Mouse (Mus musculus) E14TG2a.4 (cell line): ENCODE data around the gene Syncrip.
"Not testable (repeated sequence)": the region's sequence is repeated elsewhere in the genome, so short reads cannot be mapped to it uniquely, and the experiment has no call there.

Source experiments
- H3K27me3 ChIP-seq: 2 replicates; pipeline ENCODE4 v1.6.1; 2014; ENCODE audit warnings: low read length, control low read depth; ENCODE audit not compliant: insufficient read depth
- H3K36me3 ChIP-seq: 2 replicates; pipeline ENCODE4 v1.6.1; 2014; ENCODE audit warnings: low read length, control low read depth; ENCODE audit not compliant: insufficient read depth
- H3K4me1 ChIP-seq: replicated peaks from 2 replicates; pipeline ENCODE4 v1.6.1; 2014; ENCODE audit warnings: low read depth, low read length, control low read depth
- H3K4me3 ChIP-seq: replicated peaks from 2 replicates; pipeline ENCODE4 v1.5.1; 2014; ENCODE audit warnings: mild to moderate bottlenecking, low read length
- H3K9me3 ChIP-seq: 2 replicates; pipeline ENCODE4 v1.6.1; 2014; ENCODE audit warnings: low read length, control low read depth
- CTCF ChIP-seq: conservative IDR thresholded peaks from 2 replicates; pipeline ENCODE4 v1.5.1; 2014; ENCODE audit warnings: low read length
- NANOG ChIP-seq: IDR thresholded peaks from 2 replicates; pipeline ENCODE4 v1.6.1; 2014; ENCODE audit warnings: borderline replicate concordance, low read length, mixed read lengths
- POU5F1 ChIP-seq: IDR thresholded peaks from 2 replicates; pipeline ENCODE4 v1.6.1; 2014; ENCODE audit warnings: low read length, borderline replicate concordance

Syncrip gene

GRCm38 (mm10) chr9:88482230-88482828 lies at the start of gene Syncrip:
Gene Syncrip, minus strand, starts transcription at chr9:88482574.
- peak within 1 kb of the TSS; percentile 92 for H3K4me3 ChIP-seq

DNA sequence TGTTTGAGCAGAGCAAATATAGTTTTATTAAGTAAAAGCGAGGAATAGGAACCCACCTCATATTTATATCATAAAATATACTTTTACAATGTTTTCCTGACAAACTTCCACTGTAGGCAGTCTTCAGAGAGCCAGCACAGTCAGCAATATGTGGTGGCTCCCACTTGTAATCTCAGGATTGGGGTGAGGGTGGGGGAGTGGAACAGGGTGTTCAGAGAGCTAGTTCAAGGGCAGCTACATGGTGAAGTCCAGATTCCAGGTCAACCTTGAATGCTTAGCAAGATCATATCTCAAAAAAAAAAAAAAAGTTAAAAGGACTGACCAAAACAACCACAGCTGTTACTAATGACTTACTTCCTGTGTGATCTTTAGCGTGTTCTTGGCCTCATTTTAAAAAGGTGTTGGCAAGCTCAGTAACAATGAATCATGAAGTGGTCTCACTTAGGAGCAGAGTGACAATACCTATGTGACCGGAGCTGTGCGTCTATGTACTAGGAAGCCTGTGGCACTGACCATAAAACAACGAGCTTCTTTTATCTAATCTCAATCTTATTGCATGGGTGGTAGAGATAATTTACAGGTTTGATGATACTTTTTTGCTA lies 47.7 kb upstream of the Syncrip start:
- Histone ChIP-seq H3K4me1 (peaks cover 11% of the 10 kb centered on the region), H3K9me3 (no peaks in the 10 kb centered on the region), H3K4me3 (no peak overlapping the region), H3K27me3 (0 out of 2 replicates have a peak, but pooled peaks cover 5% of the 10 kb centered on the region), H3K36me3 (no peaks in the 10 kb centered on the region)
- no peak for TF ChIP-seq POU5F1
- no peak for TF ChIP-seq CTCF
- no peak for TF ChIP-seq NANOG

More at GRCm38 (mm10) chr9:88482230-88482828, at the start of gene Syncrip:
- Histone ChIP-seq H3K36me3 (peaks cover 32% of the 10 kb centered on the region), H3K4me1 (peaks cover 59% of the 10 kb centered on the region)
- not testable (repeated sequence) for H3K9me3 ChIP-seq, H3K27me3 ChIP-seq

- Histone ChIP-seq H3K9me3 (no peaks in the 10 kb centered on the region), H3K36me3 (no peaks in the 10 kb centered on the region), H3K4me1 (peaks cover 16% of the 10 kb centered on the region), H3K4me3 (no peak overlapping the region), H3K27me3 (0 out of 2 replicates have a peak, but pooled peaks cover 5% of the 10 kb centered on the region)
- TF ChIP-seq POU5F1 (no peak), CTCF (no peak), NANOG (no peak)
These were observed 47.2 kb upstream of the Syncrip start for GRCm38 (mm10) chr9:88529571-88529970.

DNA sequence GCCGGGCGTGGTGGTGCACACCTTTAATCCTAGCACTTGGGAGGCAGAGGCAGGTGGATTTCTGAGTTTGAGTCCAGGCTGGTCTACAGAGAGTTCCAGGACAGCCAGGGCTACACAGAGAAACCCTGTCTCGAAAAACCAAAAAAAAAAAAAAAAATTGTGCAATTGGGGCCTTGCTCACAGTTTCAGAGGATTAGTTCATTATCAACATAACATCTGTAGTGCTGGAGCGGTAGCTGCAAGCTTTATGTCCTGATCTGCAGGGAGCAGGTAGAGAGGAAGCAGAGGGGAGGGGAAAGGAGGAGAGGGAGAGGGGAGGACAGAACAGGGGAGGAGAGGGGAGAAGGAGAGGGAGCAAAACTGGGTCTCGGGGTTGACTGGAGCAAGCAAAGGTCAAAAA lies 46.4 kb upstream of the Syncrip start:
- Histone ChIP-seq H3K4me1 (peaks cover 21% of the 10 kb centered on the region), H3K27me3 (0 out of 2 replicates have a peak, but pooled peaks cover 5% of the 10 kb centered on the region), H3K4me3 (no peak overlapping the region), H3K9me3 (no peaks in the 10 kb centered on the region), H3K36me3 (no peaks in the 10 kb centered on the region)
- TF ChIP-seq CTCF (no peak), POU5F1 (no peak), NANOG (no peak)

DNA sequence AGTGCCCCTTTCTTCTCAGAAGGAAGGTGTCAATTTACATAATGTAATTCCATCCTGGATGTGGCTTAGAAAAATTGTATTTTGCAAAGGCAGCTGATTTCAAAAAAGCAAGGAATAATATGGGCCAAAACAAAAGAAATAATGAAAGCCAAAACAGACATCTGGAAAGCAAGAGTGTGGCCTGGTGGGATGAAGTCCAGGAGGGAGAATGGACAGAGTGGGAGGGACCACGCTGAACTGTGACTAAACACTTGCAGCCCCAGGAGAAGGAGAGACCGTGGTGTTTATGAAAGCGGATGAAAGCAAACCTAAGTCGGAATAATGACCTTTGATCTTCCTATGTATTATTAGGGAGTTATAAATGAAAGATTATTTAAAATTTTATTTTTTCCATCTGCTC lies 45.6 kb upstream of the Syncrip start:
- H3K4me1 ChIP-seq, result peaks cover 23% of the 10 kb centered on the region

GRCm38 (mm10) chr9:88525341-88525740 lies 43.0 kb upstream of the Syncrip start:
- TF ChIP-seq CTCF, result no peak
- TF ChIP-seq NANOG, result no peak
- TF ChIP-seq POU5F1, result no peak
- H3K36me3 ChIP-seq, result peaks cover 23% of the 10 kb centered on the region
- H3K27me3 ChIP-seq, result no peaks in the 10 kb centered on the region
- H3K4me1 ChIP-seq, result peaks cover 27% of the 10 kb centered on the region
- no peak overlapping the region for H3K4me3 ChIP-seq
- H3K9me3 ChIP-seq, result no peaks in the 10 kb centered on the region

More for the DNA sequence above, 45.6 kb upstream of the Syncrip start:
- TF ChIP-seq NANOG (no peak), POU5F1 (no peak), CTCF (no peak)
- Histone ChIP-seq H3K27me3 (0 out of 2 replicates have a peak, but pooled peaks cover 5% of the 10 kb centered on the region), H3K36me3 (no peaks in the 10 kb centered on the region), H3K9me3 (no peaks in the 10 kb centered on the region), H3K4me3 (no peak overlapping the region)

DNA sequence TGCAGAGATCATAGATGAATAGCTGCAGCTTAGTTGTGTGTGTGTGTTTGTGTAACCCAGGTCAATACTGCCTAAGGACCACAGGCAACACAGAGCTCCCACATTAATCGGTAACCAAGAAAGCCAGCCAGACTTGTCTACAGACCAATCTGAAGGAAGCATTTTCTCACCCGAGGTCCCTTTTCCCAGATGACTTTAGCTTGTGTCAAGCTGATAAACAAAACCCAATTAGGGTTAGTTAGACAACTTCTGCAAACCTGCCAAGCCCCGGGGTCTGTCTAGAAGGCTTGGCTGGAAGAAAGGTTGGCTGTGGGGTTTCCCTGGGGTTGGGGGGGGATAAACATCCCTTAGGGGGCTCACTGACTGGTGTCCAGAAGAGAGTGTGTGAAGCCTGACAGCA lies 42.4 kb upstream of the Syncrip start:
- H3K4me1 ChIP-seq, result peaks cover 28% of the 10 kb centered on the region
- no peak for TF ChIP-seq CTCF
- peaks cover 28% of the 10 kb centered on the region for H3K36me3 ChIP-seq
- no peak overlapping the region for H3K4me3 ChIP-seq
- no peaks in the 10 kb centered on the region for H3K27me3 ChIP-seq
- H3K9me3 ChIP-seq, result no peaks in the 10 kb centered on the region

GRCm38 (mm10) chr9:88524367-88524766 lies 42.0 kb upstream of the Syncrip start:
- Histone ChIP-seq H3K4me1 (peaks cover 29% of the 10 kb centered on the region), H3K27me3 (no peaks in the 10 kb centered on the region)
- TF ChIP-seq NANOG (no peak), CTCF (0 out of 2 replicates have a peak, but pooled peaks have one; percentile 15)

GRCm38 (mm10) chr9:88523335-88523668 lies 40.9 kb upstream of the Syncrip start:
- TF ChIP-seq NANOG (no peak), CTCF (no peak), POU5F1 (no peak)
- peaks cover 31% of the 10 kb centered on the region for H3K36me3 ChIP-seq
- no peaks in the 10 kb centered on the region for H3K27me3 ChIP-seq
- H3K4me1 ChIP-seq, result peaks cover 35% of the 10 kb centered on the region
- H3K4me3 ChIP-seq, result peak overlapping the region; percentile 98
- no peaks in the 10 kb centered on the region for H3K9me3 ChIP-seq

More at GRCm38 (mm10) chr9:88524367-88524766, 42.0 kb upstream of the Syncrip start:
- peaks cover 28% of the 10 kb centered on the region for H3K36me3 ChIP-seq
- H3K9me3 ChIP-seq, result no peaks in the 10 kb centered on the region
- H3K4me3 ChIP-seq, result no peak overlapping the region
